Mouse (Mus musculus) spleen, adult 2 months (tissue): ENCODE measurements around the gene Wars2.

Experiments used
- CTCF ChIP-seq: fragments of 200-500 bp; IDR thresholded peaks from 2 replicates; pipeline ENCODE4 v1.5.1; 2011; ENCODE audit warnings: mild to moderate bottlenecking, inconsistent platforms; ENCODE audit not compliant: insufficient read depth, insufficient read length, insufficient replicate concordance; ENCODE audit errors: extremely low read depth
- POLR2A ChIP-seq: fragments of 200-500 bp; IDR thresholded peaks from 2 replicates; pipeline ENCODE4 v1.6.1; 2011; ENCODE audit warnings: low read depth, low read length, inconsistent platforms

- no peak for TF ChIP-seq CTCF
- no peak for TF ChIP-seq POLR2A
These were observed 123.8 kb downstream of the Wars2 start for GRCm38 (mm10) chr3:99264695-99265094.
